ENCODE assay signal across 8 mouse cellular contexts in genomic region chrX:48345385-48345932, GRCm38 (mm10). TPM values are rescaled to one million over a fixed set of nuclear protein-coding genes. Genes with fewer than 3 reads are reported as not detected.
A peak's percentile ranks its signal among the peaks of the same experiment; 100 is the strongest.
DNase-seq lines count a peak whose midpoint lies in the region; ATAC-seq and TF ChIP-seq lines count a peak whose summit lies in the region.

No protein-coding gene starts in this region.

- TF ChIP-seq POLR2A in small intestine, adult 2 months (IDR thresholded peaks at IDR 0.05; ENCODE audit: low read depth, low read length), result no peak

- no peaks in the 10 kb centered on the region for H3K27me3 ChIP-seq in forebrain, embryonic 15.5 days
- H3K27me3 ChIP-seq in intestine, embryonic 16.5 days (replicated peaks; ENCODE audit: control insufficient read depth, insufficient read depth, low read length), result no peaks in the 10 kb centered on the region
- no peaks in the 10 kb centered on the region for H3K27me3 ChIP-seq in lung, embryonic 14.5 days (ENCODE audit: insufficient read depth, low read length)
- H3K27me3 ChIP-seq in small intestine, adult 2 months (ENCODE audit: control insufficient read depth, insufficient read depth, low read length), result no peaks in the 10 kb centered on the region

- WGBS in forebrain, embryonic 15.5 days, result 14% methylated on average over 37 of the region's 45 CpGs
- 12% methylated on average over 22 of the region's 45 CpGs for WGBS in intestine, embryonic 16.5 days
- 10% methylated on average over 34 of the region's 45 CpGs for WGBS in lung, embryonic 14.5 days
- WGBS in small intestine, adult 2 months, result 15% methylated on average over 36 of the region's 45 CpGs

- TF ChIP-seq CTCF in lung, embryonic 14.5 days (IDR thresholded peaks at IDR 0.05; ENCODE audit: low read depth), result no peak
- no peak for TF ChIP-seq CTCF in small intestine, adult 2 months (IDR thresholded peaks at IDR 0.05; ENCODE audit: extremely low read depth, insufficient read length, insufficient replicate concordance, low read depth, low read length)

- peak overlapping the region; percentile 54; the same call in 1 of the 2 replicates for H3K27ac ChIP-seq in forebrain, embryonic 15.5 days (replicated peaks)
- H3K27ac ChIP-seq in intestine, embryonic 16.5 days (ENCODE audit: low read length), result no peak overlapping the region
- H3K27ac ChIP-seq in lung, embryonic 14.5 days (ENCODE audit: low read depth), result no peak overlapping the region
- no peak overlapping the region for H3K27ac ChIP-seq in small intestine, adult 2 months (ENCODE audit: insufficient read depth, low read depth, low read length)

- H3K9me3 ChIP-seq in forebrain, embryonic 15.5 days, result no peaks in the 10 kb centered on the region
- no peaks in the 10 kb centered on the region for H3K9me3 ChIP-seq in intestine, embryonic 16.5 days (ENCODE audit: control insufficient read depth, low read length)
- no peaks in the 10 kb centered on the region for H3K9me3 ChIP-seq in lung, embryonic 14.5 days (ENCODE audit: low read depth, low read length)

- peak overlapping the region; percentile 63 for H3K9ac ChIP-seq in forebrain, embryonic 15.5 days (replicated peaks)
- H3K9ac ChIP-seq in intestine, embryonic 16.5 days (ENCODE audit: low read depth, low read length), result peak overlapping the region; percentile 70
- H3K9ac ChIP-seq in lung, embryonic 14.5 days, result peak overlapping the region; percentile 56

- peak overlapping the region; percentile 61 for H3K4me3 ChIP-seq in forebrain, embryonic 15.5 days
- peak overlapping the region; percentile 59 for H3K4me3 ChIP-seq in intestine, embryonic 16.5 days (ENCODE audit: low read length)
- H3K4me3 ChIP-seq in lung, embryonic 14.5 days (ENCODE audit: low read depth, low read length), result peak overlapping the region; percentile 53
- peak overlapping the region; percentile 69 for H3K4me3 ChIP-seq in small intestine, adult 2 months (ENCODE audit: low read depth, low read length)

- H3K4me1 ChIP-seq in forebrain, embryonic 15.5 days, result peaks cover 21% of the 10 kb centered on the region
- no peaks in the 10 kb centered on the region for H3K4me1 ChIP-seq in intestine, embryonic 16.5 days (ENCODE audit: control insufficient read depth, insufficient read depth, low read length)
- no peaks in the 10 kb centered on the region for H3K4me1 ChIP-seq in lung, embryonic 14.5 days (ENCODE audit: insufficient read depth)
- H3K4me1 ChIP-seq in small intestine, adult 2 months (ENCODE audit: control insufficient read depth, insufficient read depth, insufficient read length, low read length), result 0 out of 2 replicates have a peak, but pooled peaks cover 5% of the 10 kb centered on the region

- peak overlapping the region; percentile 76 for H3K4me2 ChIP-seq in forebrain, embryonic 15.5 days (replicated peaks)
- peak overlapping the region; percentile 74 for H3K4me2 ChIP-seq in intestine, embryonic 16.5 days (ENCODE audit: low read depth, low read length)
- peak overlapping the region; percentile 74 for H3K4me2 ChIP-seq in lung, embryonic 14.5 days

- H3K36me3 ChIP-seq in forebrain, embryonic 15.5 days, result no peaks in the 10 kb centered on the region
- no peaks in the 10 kb centered on the region for H3K36me3 ChIP-seq in intestine, embryonic 16.5 days (ENCODE audit: control insufficient read depth, insufficient read depth, low read length)
- no peaks in the 10 kb centered on the region for H3K36me3 ChIP-seq in lung, embryonic 14.5 days (ENCODE audit: insufficient read depth)
- H3K36me3 ChIP-seq in small intestine, adult 2 months (ENCODE audit: control insufficient read depth, insufficient read depth, low read length), result no peaks in the 10 kb centered on the region

- no peak for ATAC-seq in forebrain, embryonic 15.5 days (replicated peaks)
- ATAC-seq in intestine, embryonic 16.5 days, result no peak
- no peak for ATAC-seq in lung, embryonic 14.5 days (ENCODE audit: insufficient read depth)

- peak; percentile 18 to 27 for DNase-seq in layer of hippocampus, postnatal 10 days (ENCODE audit: low spot score in 2 of 2)
- DNase-seq in layer of hippocampus, adult 11-12 months (ENCODE audit: low spot score), result no peak
- peak; percentile 36 to 51 for DNase-seq in adrenal gland, postnatal 36 days
- peak; percentile 21 for DNase-seq in lung, embryonic 14.5 days
- DNase-seq in frontal cortex, postnatal 36 days (ENCODE audit: low spot score in 2 of 2), result no peak

RNA-seq across cellular contexts. Expression of gene Bcorl1, which starts 4.3 kb away (rescaled TPM):
- total RNA-seq in layer of hippocampus, postnatal 10 days (2021), result 10 to 100 TPM; 17.6 to 19.6 TPM
- 10 to 100 TPM in 1 of 2 experiments, 1 to 10 TPM in 1; 9.8 to 11.2 TPM for total RNA-seq in adrenal gland, postnatal 36 days (2021)
- polyA plus RNA-seq in forebrain, embryonic 15.5 days (2015; fragmentation: Nextera tagmentation; extraction: Ambion mirVana), result 6.5 and 7.5 TPM in 2 replicates
- polyA plus RNA-seq in intestine, embryonic 16.5 days (2015; fragmentation: Nextera tagmentation; extraction: Ambion mirVana), result 3.2 and 3.5 TPM in 2 replicates
- polyA plus RNA-seq in lung, embryonic 14.5 days (2014; fragmentation: Nextera tagmentation; extraction: Ambion mirVana), result 6.2 and 7.3 TPM in 2 replicates
- 4.4 and 6.8 TPM in 2 replicates for polyA plus RNA-seq in small intestine, adult 2 months (2012; rRNA removed)

Comparison
In these comparisons a context has a peak if more than half of its experiments do, and no peak if none do; other contexts are left out.
1. DNase-seq: peak in layer of hippocampus, postnatal 10 days (2 of 2), adrenal gland, postnatal 36 days (2 of 2) and lung, embryonic 14.5 days (single experiment); none in layer of hippocampus, adult 11-12 months (single experiment) and frontal cortex, postnatal 36 days (0 of 2).
2. Peak in every context shown above with its lines, with median percentiles within 50 percentile points of each other: H3K4me2 ChIP-seq, H3K4me3 ChIP-seq and H3K9ac ChIP-seq.